Mouse (Mus musculus): Measurements from ENCODE around the gene 4930469K13Rik. TPM values are rescaled to one million over a fixed set of nuclear protein-coding genes. Genes with fewer than 3 reads are reported as not detected.

Gene 4930469K13Rik
- polyA plus RNA-seq, 2 experiments, result not detected

- H3K9ac ChIP-seq (ENCODE audit: low read depth, low read length, severe bottlenecking), result no peak overlapping the region
- no peak for DNase-seq (ENCODE audit: low spot score)
- no peaks in the 10 kb centered on the region for H3K27me3 ChIP-seq (ENCODE audit: control insufficient read depth, insufficient read depth, low read length)
- H3K9me3 ChIP-seq (ENCODE audit: control insufficient read depth, low read length), result no peaks in the 10 kb centered on the region
- H3K4me1 ChIP-seq (ENCODE audit: control insufficient read depth, insufficient read depth, low read length), result no peaks in the 10 kb centered on the region
- H3K4me2 ChIP-seq (replicated peaks; ENCODE audit: low read depth, low read length, severe bottlenecking), result no peak overlapping the region
- no peak for ATAC-seq (ENCODE audit: low FRiP score, low read depth)
- H3K36me3 ChIP-seq (ENCODE audit: control insufficient read depth, insufficient read depth, low read length), result no peaks in the 10 kb centered on the region
- TF ChIP-seq POLR2A (IDR thresholded peaks at IDR 0.05; ENCODE audit: borderline replicate concordance, extremely low read depth, insufficient read depth, insufficient read length), result no peak
- no peak overlapping the region for H3K4me3 ChIP-seq (replicated peaks; ENCODE audit: low read length)
- H3K27ac ChIP-seq (replicated peaks; ENCODE audit: low read depth, low read length), result no peak overlapping the region
- 86% methylated on average over 3 of the region's 3 CpGs for WGBS
Measured at GRCm38 (mm10) chr11:34000416-34000815, 97.9 kb downstream of the 4930469K13Rik start.

- no peaks in the 10 kb centered on the region for H3K36me3 ChIP-seq (ENCODE audit: control insufficient read depth, insufficient read depth, low read length)
- no peak for TF ChIP-seq POLR2A (IDR thresholded peaks at IDR 0.05; ENCODE audit: borderline replicate concordance, extremely low read depth, insufficient read depth, insufficient read length)
- H3K27me3 ChIP-seq (ENCODE audit: control insufficient read depth, insufficient read depth, low read length), result no peaks in the 10 kb centered on the region; the same call in 1 of the 2 replicates
- no peak for ATAC-seq (ENCODE audit: low FRiP score, low read depth)
- no peak for DNase-seq (ENCODE audit: low spot score)
- H3K9me3 ChIP-seq (ENCODE audit: control insufficient read depth, low read length), result no peaks in the 10 kb centered on the region
- 59% methylated on average over 10 of the region's 10 CpGs for WGBS
- H3K4me2 ChIP-seq (replicated peaks; ENCODE audit: low read depth, low read length, severe bottlenecking), result no peak overlapping the region
- no peaks in the 10 kb centered on the region for H3K4me1 ChIP-seq (ENCODE audit: control insufficient read depth, insufficient read depth, low read length)
- H3K27ac ChIP-seq (replicated peaks; ENCODE audit: low read depth, low read length), result no peak overlapping the region
- H3K4me3 ChIP-seq (replicated peaks; ENCODE audit: low read length), result no peak overlapping the region
- no peak overlapping the region for H3K9ac ChIP-seq (ENCODE audit: low read depth, low read length, severe bottlenecking)
Measured at GRCm38 (mm10) chr11:33998244-33998643, 100.1 kb downstream of the 4930469K13Rik start.

GRCm38 (mm10) chr11:33993496-33993895 lies 104.9 kb downstream of the 4930469K13Rik start:
- Histone ChIP-seq H3K27ac (replicated peaks; ENCODE audit: low read depth, low read length) (no peak overlapping the region), H3K9ac (ENCODE audit: low read depth, low read length, severe bottlenecking) (no peak overlapping the region), H3K4me3 (replicated peaks; ENCODE audit: low read length) (no peak overlapping the region), H3K27me3 (ENCODE audit: control insufficient read depth, insufficient read depth, low read length) (no peaks in the 10 kb centered on the region; the same call in 1 of the 2 replicates), H3K36me3 (ENCODE audit: control insufficient read depth, insufficient read depth, low read length) (no peaks in the 10 kb centered on the region), H3K4me2 (replicated peaks; ENCODE audit: low read depth, low read length, severe bottlenecking) (peak overlapping the region; percentile 24), H3K9me3 (ENCODE audit: control insufficient read depth, low read length) (no peaks in the 10 kb centered on the region), H3K4me1 (ENCODE audit: control insufficient read depth, insufficient read depth, low read length) (no peaks in the 10 kb centered on the region)
- DNase-seq (ENCODE audit: low spot score) (no peak), ATAC-seq (ENCODE audit: low FRiP score, low read depth) (no peak)
- 56% methylated on average over 5 of the region's 5 CpGs for WGBS
- TF ChIP-seq POLR2A (IDR thresholded peaks at IDR 0.05; ENCODE audit: borderline replicate concordance, extremely low read depth, insufficient read depth, insufficient read length), result no peak

- Histone ChIP-seq H3K4me1 (ENCODE audit: control insufficient read depth, insufficient read depth, low read length) (no peaks in the 10 kb centered on the region), H3K9ac (ENCODE audit: low read depth, low read length, severe bottlenecking) (peak within 1 kb of the TSS; percentile 40), H3K4me3 (replicated peaks; ENCODE audit: low read length) (no peak within 1 kb of the TSS), H3K9me3 (ENCODE audit: control insufficient read depth, low read length) (no peaks in the 10 kb centered on the region), H3K36me3 (ENCODE audit: control insufficient read depth, insufficient read depth, low read length) (no peaks in the 10 kb centered on the region), H3K27ac (replicated peaks; ENCODE audit: low read depth, low read length) (no peak within 1 kb of the TSS), H3K27me3 (ENCODE audit: control insufficient read depth, insufficient read depth, low read length) (no peaks in the 10 kb centered on the region; the same call in 1 of the 2 replicates), H3K4me2 (replicated peaks; ENCODE audit: low read depth, low read length, severe bottlenecking) (peak within 1 kb of the TSS; percentile 24)
- DNase-seq (ENCODE audit: low spot score) (no peak), ATAC-seq (ENCODE audit: low FRiP score, low read depth) (no peak)
- no peak for TF ChIP-seq POLR2A (IDR thresholded peaks at IDR 0.05; ENCODE audit: borderline replicate concordance, extremely low read depth, insufficient read depth, insufficient read length)
- 4% methylated on average over 10 of the region's 12 CpGs for WGBS
Measured at GRCm38 (mm10) chr11:33992938-33993337, 105.4 kb downstream of the 4930469K13Rik start, which contains the start of gene Kcnip1. TSS of gene Kcnip1 (minus strand) at chr11:33993152.

- no peak for TF ChIP-seq POLR2A (IDR thresholded peaks at IDR 0.05; ENCODE audit: borderline replicate concordance, extremely low read depth, insufficient read depth, insufficient read length)
- DNase-seq (ENCODE audit: low spot score), result no peak
- no peak overlapping the region for H3K4me2 ChIP-seq (replicated peaks; ENCODE audit: low read depth, low read length, severe bottlenecking)
- no peak overlapping the region for H3K27ac ChIP-seq (replicated peaks; ENCODE audit: low read depth, low read length)
- no peaks in the 10 kb centered on the region; the same call in 1 of the 2 replicates for H3K27me3 ChIP-seq (ENCODE audit: control insufficient read depth, insufficient read depth, low read length)
- 78% methylated on average over 5 of the region's 5 CpGs for WGBS
- H3K4me3 ChIP-seq (replicated peaks; ENCODE audit: low read length), result no peak overlapping the region
- no peaks in the 10 kb centered on the region for H3K9me3 ChIP-seq (ENCODE audit: control insufficient read depth, low read length)
- no peaks in the 10 kb centered on the region for H3K36me3 ChIP-seq (ENCODE audit: control insufficient read depth, insufficient read depth, low read length)
- H3K4me1 ChIP-seq (ENCODE audit: control insufficient read depth, insufficient read depth, low read length), result no peaks in the 10 kb centered on the region
- no peak for ATAC-seq (ENCODE audit: low FRiP score, low read depth)
- no peak overlapping the region for H3K9ac ChIP-seq (ENCODE audit: low read depth, low read length, severe bottlenecking)
Measured at GRCm38 (mm10) chr11:33990002-33990401, 108.4 kb downstream of the 4930469K13Rik start.

GRCm38 (mm10) chr11:33986525-33986924 lies 111.8 kb downstream of the 4930469K13Rik start:
- ATAC-seq (ENCODE audit: low FRiP score, low read depth), result no peak
- 89% methylated on average over 2 of the region's 2 CpGs for WGBS
- no peaks in the 10 kb centered on the region for H3K9me3 ChIP-seq (ENCODE audit: control insufficient read depth, low read length)

More at GRCm38 (mm10) chr11:33986525-33986924, 111.8 kb downstream of the 4930469K13Rik start:
- no peak overlapping the region for H3K4me3 ChIP-seq (replicated peaks; ENCODE audit: low read length)
- H3K27ac ChIP-seq (replicated peaks; ENCODE audit: low read depth, low read length), result no peak overlapping the region
- no peak for TF ChIP-seq POLR2A (IDR thresholded peaks at IDR 0.05; ENCODE audit: borderline replicate concordance, extremely low read depth, insufficient read depth, insufficient read length)
- H3K4me2 ChIP-seq (replicated peaks; ENCODE audit: low read depth, low read length, severe bottlenecking), result no peak overlapping the region
- H3K36me3 ChIP-seq (ENCODE audit: control insufficient read depth, insufficient read depth, low read length), result no peaks in the 10 kb centered on the region
- no peak overlapping the region for H3K9ac ChIP-seq (ENCODE audit: low read depth, low read length, severe bottlenecking)
- DNase-seq (ENCODE audit: low spot score), result no peak
- no peaks in the 10 kb centered on the region for H3K4me1 ChIP-seq (ENCODE audit: control insufficient read depth, insufficient read depth, low read length)
- no peaks in the 10 kb centered on the region for H3K27me3 ChIP-seq (ENCODE audit: control insufficient read depth, insufficient read depth, low read length)
